Mouse (Mus musculus) testis, adult 2 months (tissue): ENCODE results near the gene Nupl1. TPM values are rescaled to one million over a fixed set of nuclear protein-coding genes. Genes with fewer than 3 reads are reported as not detected.

Experiments
- H3K27ac ChIP-seq: fragments of 200-500 bp; 2 replicates; pipeline ENCODE4 v1.5.1; 2012; ENCODE audit warnings: low read depth, low read length; ENCODE audit not compliant: control insufficient read depth, insufficient read depth
- H3K27me3 ChIP-seq: fragments of 200-500 bp; 2 replicates; pipeline ENCODE4 v1.6.1; 2012; ENCODE audit warnings: mild to moderate bottlenecking, low read length, moderate library complexity; ENCODE audit not compliant: control insufficient read depth, insufficient read depth
- H3K36me3 ChIP-seq: fragments of 200-500 bp; 2 replicates; pipeline ENCODE4 v1.6.1; 2012; ENCODE audit warnings: mild to moderate bottlenecking, low read length; ENCODE audit not compliant: control insufficient read depth, insufficient read depth
- H3K4me1 ChIP-seq: fragments of 200-500 bp; 2 replicates; pipeline ENCODE4 v1.6.1; 2012; ENCODE audit warnings: low read length; ENCODE audit not compliant: control insufficient read depth, insufficient read depth
- H3K4me3 ChIP-seq: fragments of 200-500 bp; 2 replicates; pipeline ENCODE4 v1.5.1; 2012; ENCODE audit warnings: low read depth, mild to moderate bottlenecking, low read length, moderate library complexity, mixed read lengths; ENCODE audit not compliant: control insufficient read depth
- CTCF ChIP-seq: fragments of 200-500 bp; IDR thresholded peaks from 2 replicates; pipeline ENCODE4 v1.5.1; 2012; ENCODE audit warnings: low read depth, mild to moderate bottlenecking, inconsistent platforms, low read length, moderate library complexity; ENCODE audit not compliant: control insufficient read depth, insufficient read depth, insufficient replicate concordance
- POLR2A ChIP-seq: fragments of 200-500 bp; IDR thresholded peaks from 2 replicates; pipeline ENCODE4 v1.6.1; 2012; ENCODE audit warnings: low read depth, mild to moderate bottlenecking, inconsistent platforms, low read length, moderate library complexity; ENCODE audit not compliant: control insufficient read depth
- polyA plus RNA-seq: library from polyadenylated mRNA; depleted of rRNA; stranded (reverse); fragments of >200 nt; gene quantifications from 2 replicates; pipeline ENCODE4 v1.2.3, GENCODE M21; 2012; rRNA removed

Nupl1 gene
- polyA plus RNA-seq, 1 experiment = 1.1 TPM

- no peak for TF ChIP-seq POLR2A
- no peak for TF ChIP-seq CTCF
- H3K4me1 ChIP-seq = no peaks in the 10 kb centered on the region
- H3K4me3 ChIP-seq = no peak overlapping the region
- no peak overlapping the region for H3K27ac ChIP-seq
- no peaks in the 10 kb centered on the region for H3K27me3 ChIP-seq
- H3K36me3 ChIP-seq = no peaks in the 10 kb centered on the region
Measured at GRCm38 (mm10) chr14:60143234-60143633, 108.0 kb downstream of the Nupl1 start.

DNA sequence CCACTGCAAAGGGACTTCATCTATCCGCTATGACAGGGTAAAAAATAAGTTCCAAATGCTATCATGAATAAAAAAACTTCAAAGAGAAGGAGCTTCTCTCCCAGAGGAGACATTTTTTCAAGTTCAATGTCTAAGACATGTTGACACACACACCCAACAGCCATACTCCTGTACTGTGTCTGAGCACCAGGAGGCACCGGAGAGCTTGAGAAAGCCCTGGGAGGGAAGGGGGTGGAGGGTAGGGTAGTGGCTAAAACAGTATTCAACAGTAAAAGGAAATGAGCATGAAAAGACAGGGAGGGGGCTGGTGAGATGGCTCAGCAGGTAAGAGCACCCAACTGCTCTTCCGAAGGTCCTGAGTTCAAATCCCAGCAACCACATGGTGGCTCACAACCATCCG, 112.9 kb downstream of the Nupl1 start:
- H3K27ac ChIP-seq = no peak overlapping the region
- H3K4me3 ChIP-seq = no peak overlapping the region
- H3K27me3 ChIP-seq = no peaks in the 10 kb centered on the region
- no peaks in the 10 kb centered on the region for H3K36me3 ChIP-seq
- H3K4me1 ChIP-seq = no peaks in the 10 kb centered on the region
- no peak for TF ChIP-seq POLR2A
- no peak for TF ChIP-seq CTCF

- no peaks in the 10 kb centered on the region for H3K27me3 ChIP-seq
- no peak overlapping the region for H3K27ac ChIP-seq
- TF ChIP-seq POLR2A (no peak), CTCF (no peak)
- no peaks in the 10 kb centered on the region for H3K4me1 ChIP-seq
- no peaks in the 10 kb centered on the region for H3K36me3 ChIP-seq
- H3K4me3 ChIP-seq = no peak overlapping the region
Measured at GRCm38 (mm10) chr14:60137812-60138211, 113.4 kb downstream of the Nupl1 start.

- H3K27ac ChIP-seq = no peak overlapping the region
- TF ChIP-seq CTCF (no peak), POLR2A (no peak)
- no peaks in the 10 kb centered on the region for H3K27me3 ChIP-seq
- no peaks in the 10 kb centered on the region for H3K36me3 ChIP-seq
- no peak overlapping the region for H3K4me3 ChIP-seq
- H3K4me1 ChIP-seq = no peaks in the 10 kb centered on the region
Measured at GRCm38 (mm10) chr14:60135801-60136200, 115.4 kb downstream of the Nupl1 start.

GRCm38 (mm10) chr14:60134720-60135119, 116.5 kb downstream of the Nupl1 start:
- no peaks in the 10 kb centered on the region for H3K4me1 ChIP-seq
- TF ChIP-seq CTCF = no peak
- no peak for TF ChIP-seq POLR2A
- H3K27me3 ChIP-seq = no peaks in the 10 kb centered on the region
- H3K4me3 ChIP-seq = no peak overlapping the region
- H3K36me3 ChIP-seq = no peaks in the 10 kb centered on the region
- H3K27ac ChIP-seq = no peak overlapping the region

Other genes with a start within 250 kb of the Nupl1 start
- 16.7 and 18.8 TPM in 2 replicates for gene Atp8a2, start 54.3 kb downstream of the Nupl1 start, polyA plus RNA-seq
- gene Gm49336, start 76 bp upstream of the Nupl1 start, polyA plus RNA-seq = 63.6 and 66.3 TPM in 2 replicates
- gene Mtmr6, start 13.8 kb upstream of the Nupl1 start, polyA plus RNA-seq = 78.9 and 92.1 TPM in 2 replicates
- 37.6 and 44.4 TPM in 2 replicates for gene Amer2, start 121.8 kb upstream of the Nupl1 start, polyA plus RNA-seq